Mouse (Mus musculus) bone marrow macrophage, adult 2 months (primary cell): ENCODE data around the gene Commd6.

Experiments used
- CTCF ChIP-seq: IDR thresholded peaks from 2 replicates; pipeline ENCODE4 v1.5.1; 2012; ENCODE audit warnings: low read depth, mild to moderate bottlenecking, low read length, moderate library complexity
- POLR2A ChIP-seq: IDR thresholded peaks from 2 replicates; pipeline ENCODE4 v1.6.1; 2012; ENCODE audit warnings: mild to moderate bottlenecking, low read depth, low read length, borderline replicate concordance

DNA sequence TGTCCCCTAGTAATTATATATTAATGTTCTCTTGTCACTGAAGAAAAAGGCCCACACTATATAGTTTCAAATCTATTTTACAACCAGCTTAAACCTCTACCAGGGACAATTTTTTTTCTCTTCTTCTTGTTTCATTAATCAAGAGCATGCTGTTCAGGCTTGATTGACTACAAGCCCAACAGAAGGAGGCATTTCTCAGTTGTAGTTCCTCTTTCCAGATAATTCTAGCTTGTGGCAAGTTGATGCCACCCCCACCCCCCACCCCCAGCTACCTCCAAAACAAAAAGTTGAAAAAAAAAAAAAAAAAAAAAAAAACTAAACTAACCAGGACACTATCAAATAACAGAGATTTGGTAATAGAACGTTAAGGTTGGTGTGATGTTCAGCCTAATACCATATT is 31.7 kb upstream of the Commd6 start:
- TF ChIP-seq POLR2A (no peak), CTCF (no peak)
